Mouse (Mus musculus): ENCODE results near the gene Vwf.

Gene Vwf

GRCm38 (mm10) chr6:125546474-125546873, at the start of gene Vwf:
Gene Vwf (plus strand): TSS chr6:125546774.
- DNase-seq (ENCODE audit: low spot score) = no peak

- no peak for DNase-seq (ENCODE audit: low spot score)
These were observed 48.5 kb upstream of the Vwf start for GRCm38 (mm10) chr6:125498062-125498461.

GRCm38 (mm10) chr6:125503186-125503802, 43.3 kb upstream of the Vwf start:
- DNase-seq (ENCODE audit: low spot score) = no peak

DNA sequence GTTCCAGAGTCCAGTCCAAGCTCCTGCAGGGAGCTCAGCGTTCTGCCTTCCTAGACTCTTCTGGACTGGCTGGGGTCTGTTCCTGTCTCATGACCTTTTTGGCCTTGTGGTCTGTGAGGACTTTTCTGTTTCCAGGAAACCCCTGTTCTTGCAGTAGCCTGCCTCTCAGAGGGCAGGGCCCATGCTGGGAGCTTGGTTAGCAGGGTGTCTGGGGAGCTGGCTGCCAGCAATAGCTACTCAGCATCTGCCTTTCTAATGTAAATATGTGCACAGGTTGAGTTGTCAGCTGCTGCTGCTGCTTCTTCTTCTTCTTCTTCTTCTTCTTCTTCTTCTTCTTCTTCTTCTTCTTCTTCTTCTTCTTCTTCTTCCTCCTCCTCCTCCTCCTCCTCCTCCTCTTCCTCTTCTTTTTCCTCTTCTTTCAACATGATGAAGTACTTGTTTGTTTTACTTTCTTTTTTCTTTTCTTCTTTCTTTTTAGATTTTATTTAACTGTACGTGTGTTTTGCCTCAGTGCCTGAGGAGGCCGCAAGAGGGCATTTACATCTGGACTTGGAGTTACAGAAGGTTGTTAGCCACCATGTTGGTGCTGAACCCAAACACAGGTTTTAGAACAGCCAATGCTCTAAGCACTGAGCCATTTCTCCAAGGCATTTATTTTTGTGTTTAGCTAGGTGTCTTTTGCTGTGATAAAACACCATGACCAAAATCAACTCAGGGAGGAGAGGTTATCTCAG, 41.8 kb upstream of the Vwf start:
- no peak for DNase-seq (ENCODE audit: low spot score)

DNA sequence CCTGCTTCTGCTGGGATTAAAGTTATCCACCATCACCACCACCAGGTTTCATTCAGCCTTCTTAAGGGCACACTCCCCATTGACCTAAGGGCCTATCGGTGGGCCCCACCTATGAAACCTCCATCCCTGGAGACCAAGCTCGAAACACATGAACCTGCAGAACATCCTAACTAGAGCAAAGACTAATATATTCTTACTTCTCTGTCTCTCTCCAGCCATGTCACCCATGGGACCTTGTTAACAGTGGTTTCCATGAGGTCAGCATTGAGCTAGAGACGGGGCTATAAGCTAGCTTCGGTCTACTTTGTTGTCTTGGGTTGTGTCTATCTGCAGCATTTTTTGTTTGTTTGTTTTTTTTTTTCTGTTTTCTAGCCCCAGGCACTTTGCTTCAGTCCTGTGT, 40.1 kb upstream of the Vwf start:
- no peak for DNase-seq (ENCODE audit: low spot score)

DNA sequence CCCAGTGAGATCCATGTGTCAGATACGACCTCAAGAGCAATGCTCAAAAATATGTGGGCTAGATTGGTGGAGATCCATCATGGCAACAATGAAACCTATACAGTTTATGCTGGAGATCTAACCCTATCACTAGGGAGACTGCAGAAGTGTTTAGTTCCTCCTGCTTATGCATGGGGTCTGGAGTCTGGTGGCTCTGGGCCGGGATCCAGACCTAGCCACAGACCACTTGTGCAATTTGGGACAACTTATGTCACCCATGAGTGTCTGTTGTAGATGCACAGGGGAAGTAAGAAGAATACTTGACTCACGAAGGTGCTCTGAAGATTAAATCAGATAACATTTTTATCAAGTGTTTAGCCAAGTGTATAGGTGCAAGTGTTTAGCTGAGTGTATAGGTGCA, 36.8 kb upstream of the Vwf start:
- no peak for DNase-seq (ENCODE audit: low spot score)

DNA sequence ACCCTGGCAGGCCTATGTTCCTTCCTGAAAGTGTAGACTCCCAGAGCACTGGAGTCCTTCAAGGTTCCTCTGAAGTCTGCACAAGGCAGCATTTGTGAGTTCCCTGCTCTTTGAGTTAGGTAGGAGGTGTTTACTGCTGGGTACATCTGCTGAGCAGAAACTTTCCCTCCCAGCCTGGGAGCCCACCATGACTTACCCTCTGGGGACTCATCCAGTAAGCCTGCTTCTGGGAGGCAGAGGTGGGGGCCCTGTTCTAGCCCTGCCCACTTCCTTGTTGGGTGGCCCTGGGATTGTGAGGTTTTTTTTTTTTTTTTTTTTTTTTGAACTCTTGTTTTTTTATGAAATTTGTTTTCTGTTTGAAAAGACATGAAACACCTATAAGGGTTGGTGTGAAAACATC, 35.9 kb upstream of the Vwf start:
- no peak for DNase-seq (ENCODE audit: low spot score)

DNA sequence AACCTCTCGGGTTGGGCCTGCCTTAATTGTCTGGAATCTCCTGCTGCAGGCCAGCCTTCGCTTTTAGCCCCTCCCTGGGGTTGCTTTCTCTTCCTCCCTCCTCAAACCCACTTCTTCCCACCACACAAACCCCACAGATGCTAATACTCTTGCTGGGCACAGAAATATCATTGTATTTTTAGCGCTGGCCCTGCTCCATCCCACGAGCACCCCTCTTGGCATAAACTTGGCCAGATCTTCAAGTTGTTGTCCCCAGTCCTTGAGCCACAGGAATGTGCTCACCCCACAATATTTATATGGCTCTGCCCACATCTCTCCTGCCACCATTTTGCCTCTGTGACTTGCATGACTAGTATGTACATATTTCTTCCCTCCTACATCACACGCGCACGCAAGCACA, 35.4 kb upstream of the Vwf start:
- DNase-seq (ENCODE audit: low spot score) = no peak

DNA sequence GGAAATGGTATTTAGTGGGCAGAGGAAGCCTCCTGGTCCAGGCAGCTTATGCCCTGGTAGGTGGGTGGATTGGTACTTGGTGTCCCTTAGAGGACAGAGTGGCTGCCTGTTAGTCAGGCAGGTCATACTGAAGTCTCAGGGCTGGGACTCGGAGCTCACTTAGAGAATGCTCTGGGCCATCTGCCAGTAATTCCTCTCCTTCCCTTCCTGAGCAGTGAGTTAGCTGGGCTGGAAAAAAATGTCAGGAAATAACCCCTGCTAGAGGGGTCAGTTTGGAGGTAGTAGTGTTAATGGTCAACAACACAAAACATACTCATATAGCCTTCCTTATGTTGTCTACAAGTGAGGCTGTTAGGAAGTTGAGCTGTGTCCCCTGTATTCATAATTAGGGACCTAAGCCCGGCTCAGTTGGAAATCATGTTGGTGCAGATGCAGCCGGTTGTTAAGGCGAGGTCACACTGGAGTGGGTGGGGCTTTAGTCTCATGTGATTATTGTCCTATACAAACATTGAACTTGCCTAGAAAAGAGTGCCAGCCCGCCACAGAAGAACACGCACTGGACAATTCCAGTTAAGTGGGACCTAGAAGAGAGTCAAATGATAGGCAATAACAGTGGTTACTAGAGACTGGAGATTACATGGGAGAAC, 33.5 kb upstream of the Vwf start:
- no peak for DNase-seq (ENCODE audit: low spot score)

GRCm38 (mm10) chr6:125515503-125516315, 30.9 kb upstream of the Vwf start:
- DNase-seq (ENCODE audit: low spot score) = no peak

DNA sequence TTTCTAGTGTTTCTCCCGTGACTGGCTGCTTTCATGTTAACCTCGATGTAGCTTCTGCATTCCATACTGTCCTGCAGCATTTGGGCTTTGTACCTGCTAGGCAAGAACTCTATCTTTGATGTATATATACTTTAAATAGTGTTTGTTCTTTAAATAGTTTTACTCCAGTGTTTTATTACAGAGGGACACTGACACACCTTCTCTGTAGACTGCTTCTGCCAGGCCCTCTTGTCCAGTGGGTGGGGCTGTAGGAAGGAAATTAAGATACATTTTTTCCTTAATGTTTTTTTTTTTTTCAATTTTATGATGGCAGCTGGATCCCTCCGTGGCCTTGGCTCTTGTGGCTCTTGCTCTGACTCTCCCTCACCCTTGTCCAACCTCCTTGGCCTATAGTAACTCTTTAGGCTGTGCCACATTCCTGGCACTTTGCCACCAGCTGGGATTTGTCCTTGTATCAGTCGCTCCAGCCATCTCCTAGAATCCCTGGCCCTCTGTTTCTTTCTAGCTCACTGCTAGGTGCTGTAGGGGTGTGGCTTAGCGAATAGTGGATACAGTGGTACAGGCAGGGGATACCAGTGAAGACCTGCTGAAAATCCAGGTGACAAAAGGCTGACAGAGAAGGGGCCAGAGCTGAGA, 24.9 kb upstream of the Vwf start:
- DNase-seq (ENCODE audit: low spot score) = no peak

- no peak for DNase-seq (ENCODE audit: low spot score)
These were observed 22.5 kb upstream of the Vwf start for GRCm38 (mm10) chr6:125524027-125524426.

DNA sequence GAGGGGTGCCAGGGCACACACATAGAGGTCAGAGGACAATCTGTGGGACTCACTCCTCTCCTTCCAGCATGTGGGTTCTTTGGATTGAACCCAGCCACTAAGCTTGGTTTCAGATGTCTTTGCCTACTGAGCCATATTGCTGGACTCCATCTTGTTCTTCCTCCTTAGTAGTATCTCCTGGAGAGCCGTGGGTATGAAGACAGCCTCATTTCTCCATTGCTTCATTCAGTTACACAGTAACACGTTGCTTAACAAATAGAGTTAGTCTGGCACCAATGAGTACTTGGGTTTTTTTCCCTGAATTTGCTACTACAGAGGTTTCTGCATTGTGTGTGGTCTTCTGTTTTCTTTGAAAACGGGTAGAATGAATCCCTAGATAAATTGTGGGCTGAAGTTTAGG, 20.5 kb upstream of the Vwf start:
- DNase-seq (ENCODE audit: low spot score) = no peak

DNA sequence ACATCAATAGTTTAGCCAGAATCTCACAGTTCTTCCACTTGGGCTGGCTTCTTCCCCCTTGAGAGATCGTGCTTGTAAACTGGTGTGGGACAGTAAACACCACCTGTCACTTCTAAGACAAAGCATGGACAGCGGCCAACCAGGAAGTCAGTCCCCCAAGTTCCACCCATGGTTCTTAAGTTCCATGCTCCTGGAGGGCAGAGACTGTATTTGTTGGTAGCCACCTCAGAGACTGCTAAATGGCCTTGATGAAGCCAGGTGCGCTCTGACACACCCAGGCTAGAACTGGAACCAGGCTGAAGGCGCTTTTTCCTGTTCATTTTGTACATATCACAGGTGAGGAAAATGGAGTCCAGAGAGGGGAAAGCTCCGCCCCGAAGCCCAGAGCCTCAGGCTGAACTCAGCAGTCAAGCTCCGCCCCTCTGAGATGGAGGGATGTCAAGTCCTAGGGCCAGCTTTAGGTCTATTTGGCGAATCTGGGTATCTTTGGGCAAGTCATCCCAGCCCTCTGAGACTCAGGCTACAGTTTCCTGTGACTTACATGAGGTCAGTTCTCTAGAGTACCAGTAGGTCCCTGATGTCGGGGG, 17.9 kb upstream of the Vwf start:
- DNase-seq (ENCODE audit: low spot score) = no peak

DNA sequence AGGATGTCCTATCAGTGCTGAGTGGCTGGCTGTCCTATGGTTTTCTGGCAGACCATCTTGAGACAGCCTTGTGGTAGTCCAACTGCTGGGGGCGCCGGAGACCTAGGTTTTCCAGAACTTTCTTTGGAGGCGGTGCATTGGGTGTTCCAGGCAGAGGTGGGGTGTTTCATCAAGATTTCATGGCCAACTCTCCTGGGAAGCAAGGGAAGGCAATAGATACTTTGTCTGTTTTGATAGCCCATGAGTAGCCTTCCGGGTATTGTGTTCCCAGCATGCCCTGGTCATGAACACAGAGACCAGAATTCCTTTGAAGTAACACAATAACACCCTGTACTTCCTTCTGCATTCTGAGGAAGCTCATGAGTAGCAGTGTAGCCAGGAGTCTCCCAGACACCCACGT, 17.1 kb upstream of the Vwf start:
- DNase-seq (ENCODE audit: low spot score) = no peak

GRCm38 (mm10) chr6:125533104-125533650, 13.4 kb upstream of the Vwf start:
- no peak for DNase-seq (ENCODE audit: low spot score)

- DNase-seq (ENCODE audit: low spot score) = no peak
These were observed 11.6 kb upstream of the Vwf start for GRCm38 (mm10) chr6:125534990-125535389.

GRCm38 (mm10) chr6:125538469-125538868, 8.1 kb upstream of the Vwf start:
- no peak for DNase-seq (ENCODE audit: low spot score)

DNA sequence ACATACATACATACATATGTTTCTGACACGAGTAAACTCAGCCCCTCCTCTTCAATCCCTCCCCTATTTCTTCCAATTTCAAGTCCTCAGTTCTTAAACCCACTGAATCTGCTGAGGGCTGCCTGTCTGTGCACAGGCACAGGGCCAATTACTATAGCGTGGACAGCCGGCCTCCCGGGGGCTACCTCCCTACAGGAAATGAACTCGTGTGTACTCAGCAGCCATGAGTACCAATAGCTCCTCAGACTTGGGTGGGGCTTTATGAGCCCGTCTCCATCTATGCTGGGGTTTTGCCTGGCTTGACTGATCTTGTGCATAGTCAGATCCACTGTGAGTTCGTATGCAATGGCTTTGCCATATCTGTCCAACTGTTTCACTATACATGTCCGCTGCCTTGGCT, 7.2 kb upstream of the Vwf start:
- no peak for DNase-seq (ENCODE audit: low spot score)

DNA sequence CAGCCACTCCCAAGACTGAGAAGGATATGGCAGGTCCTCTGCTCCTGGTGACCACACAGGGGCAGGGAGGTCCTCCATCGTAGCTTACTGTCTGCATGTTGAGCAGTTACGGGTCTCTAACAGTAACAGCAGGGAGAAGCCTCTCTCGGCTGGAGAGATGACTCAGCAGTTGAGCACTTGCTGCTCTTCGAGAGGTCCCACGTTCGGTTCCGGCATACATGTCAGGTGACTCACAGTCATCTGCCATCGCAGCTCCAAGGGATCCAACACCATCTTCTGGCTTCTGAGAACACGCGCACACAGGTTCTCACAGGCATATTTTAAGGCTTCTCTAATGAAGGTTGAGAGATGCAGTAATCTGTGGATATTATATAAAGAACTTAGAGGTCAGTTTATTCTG, 6.4 kb upstream of the Vwf start:
- no peak for DNase-seq (ENCODE audit: low spot score)

DNA sequence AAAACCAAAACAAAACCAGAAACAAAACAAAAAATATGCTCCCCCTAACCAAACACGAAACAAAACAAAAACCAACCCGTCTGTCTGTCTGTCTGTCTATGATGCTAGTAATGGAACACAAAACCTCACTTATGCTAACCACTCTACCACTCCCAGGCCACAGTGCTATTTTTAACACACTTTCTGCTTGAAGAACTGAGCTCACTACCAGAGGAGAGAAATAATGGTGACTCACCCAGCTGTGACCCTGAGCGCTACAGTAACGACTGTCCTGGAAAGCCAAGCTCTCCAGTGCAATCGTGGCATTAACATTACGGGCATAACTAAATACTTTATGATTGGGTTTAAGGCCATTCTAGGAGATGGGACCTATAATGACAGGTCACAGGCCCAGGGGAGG, 5.7 kb upstream of the Vwf start:
- DNase-seq (ENCODE audit: low spot score) = no peak

- DNase-seq (ENCODE audit: low spot score) = no peak
These were observed 5.3 kb upstream of the Vwf start for GRCm38 (mm10) chr6:125541296-125541695.
